Mouse (Mus musculus) subcutaneous adipose tissue, adult 2 months (tissue): ENCODE data around the gene Rp9. TPM values are rescaled to one million over a fixed set of nuclear protein-coding genes. Genes with fewer than 3 reads are reported as not detected.

Source experiments
- polyA plus RNA-seq: library from polyadenylated mRNA; depleted of rRNA; stranded (reverse); fragments of >200 nt; gene quantifications from 2 replicates; pipeline ENCODE4 v1.2.3, GENCODE M21; 2012; ENCODE audit warnings: low replicate concordance; rRNA removed

The Rp9 gene
- 24.5 and 54.4 TPM in 2 replicates for polyA plus RNA-seq

GRCm38 (mm10) chr9:22469643-22470042 is at the start of gene Rp9:
Rp9 (minus strand) TSS chr9:22469743.

GRCm38 (mm10) chr9:22475424-22475868 is 5.9 kb upstream of the Rp9 start, which contains the start of gene Bbs9:
Bbs9 (plus strand) TSS chr9:22475715.

DNA sequence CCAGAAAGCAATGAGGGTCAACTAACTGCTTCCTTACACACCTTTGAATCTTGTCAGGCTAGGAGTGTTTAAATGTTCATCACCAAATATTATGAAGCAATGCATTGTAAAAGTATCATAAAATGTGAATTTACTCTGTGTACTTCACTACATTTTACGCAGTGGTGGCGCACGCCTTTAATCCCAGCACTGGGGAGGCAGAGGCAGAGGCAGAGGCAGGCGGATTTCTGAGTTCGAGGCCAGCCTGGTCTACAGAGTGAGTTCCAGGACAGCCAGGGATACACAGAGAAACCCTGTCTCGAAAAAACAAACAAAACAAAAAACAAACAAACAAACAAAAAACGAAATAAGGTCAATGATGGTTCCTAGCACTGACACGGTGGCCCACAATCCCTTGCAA is 15.6 kb downstream of the Rp9 start, which contains the start of gene Gm17545:
TSS of gene Gm17545 (plus strand) at position 301 of the 400 bp plus-strand sequence.

DNA sequence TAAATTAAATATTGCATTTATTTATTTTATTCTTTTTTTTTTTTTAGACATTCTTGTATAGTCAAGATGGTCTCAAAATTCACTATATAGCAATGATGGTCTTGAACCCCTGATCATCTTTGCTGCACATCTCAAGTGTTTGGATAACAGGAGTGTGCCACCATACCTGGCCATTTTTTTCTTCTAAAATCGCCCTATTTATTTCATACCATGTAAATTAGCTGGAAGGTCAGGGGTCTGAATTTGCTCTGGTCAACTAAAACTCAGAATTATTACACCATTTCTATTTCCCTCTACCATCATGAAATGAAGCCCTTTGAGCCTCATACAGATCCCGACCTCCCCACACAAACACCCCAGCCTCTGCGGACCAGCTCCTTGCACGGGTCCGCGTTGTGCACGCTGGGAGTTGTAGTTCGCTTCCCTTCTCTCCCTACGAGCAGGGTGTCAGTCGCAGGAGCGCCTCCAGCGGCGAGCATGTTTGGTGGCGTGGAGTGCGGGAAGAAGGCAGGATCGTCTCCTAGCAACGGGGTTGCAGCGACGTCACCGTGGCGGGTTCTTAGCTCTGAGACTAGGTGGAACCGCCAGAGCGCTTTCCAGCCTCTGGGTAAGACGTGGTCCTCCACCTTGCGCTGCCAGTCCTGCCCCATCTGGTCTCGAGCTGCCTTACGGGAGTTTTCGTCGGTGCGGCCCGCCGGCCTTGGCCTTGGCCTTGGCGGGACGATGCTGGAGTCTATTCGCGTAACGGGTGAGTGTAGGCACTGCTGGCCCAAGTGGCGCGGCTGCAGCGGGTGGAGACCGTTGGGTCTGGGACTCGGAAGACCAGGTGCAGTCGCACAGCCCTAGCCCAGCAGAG is 58.3 kb downstream of the Rp9 start, which contains the start of gene 9530077C05Rik:
TSS of gene 9530077C05Rik (plus strand) at position 512 of the 856 bp plus-strand sequence.

DNA sequence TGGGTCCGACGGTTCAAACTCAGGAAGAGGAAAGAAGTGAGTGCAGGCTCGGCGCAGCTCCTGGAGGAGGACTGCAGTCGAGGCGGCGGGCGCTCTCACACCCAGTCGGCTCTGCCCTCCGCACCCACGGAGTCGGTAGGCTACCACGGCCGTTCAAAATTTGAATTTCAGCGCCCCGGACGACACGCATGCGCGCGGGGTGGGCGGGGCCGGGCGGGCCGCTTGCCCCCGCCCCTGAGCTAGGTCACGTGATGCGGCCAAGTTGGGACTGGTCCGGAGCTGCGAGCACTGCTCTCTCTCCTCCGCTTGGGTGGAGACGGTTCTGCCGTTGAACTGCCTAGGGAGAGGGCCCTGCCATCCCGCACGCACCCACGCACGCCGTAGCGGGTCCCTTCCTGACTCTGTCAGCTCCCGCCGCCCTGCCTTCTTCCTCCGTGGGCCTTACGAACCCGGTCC is 80.5 kb downstream of the Rp9 start, which contains the start of gene Anln:
TSS of gene Anln (minus strand) at position 168 of the 456 bp plus-strand sequence.

Other genes starting within 250 kb of the Rp9 start
- 19.3 and 20.7 TPM in 2 replicates for gene Zfp809, start 244.0 kb downstream of the Rp9 start, polyA plus RNA-seq
- gene Zfp599, start 209.8 kb downstream of the Rp9 start, polyA plus RNA-seq, result 0.04 and 0.71 TPM in 2 replicates
- gene Zfp810, start 162.1 kb downstream of the Rp9 start, polyA plus RNA-seq, result 7.9 and 8.0 TPM in 2 replicates
- 2.0 and 4.9 TPM in 2 replicates for gene Anln, start 80.6 kb downstream of the Rp9 start, polyA plus RNA-seq
- gene 9530077C05Rik, start 58.2 kb downstream of the Rp9 start, polyA plus RNA-seq, result 0.37 and 2.2 TPM in 2 replicates
- not detected in 2 replicates for gene Gm17545, start 15.5 kb downstream of the Rp9 start, polyA plus RNA-seq
- gene Bbs9, start 6.0 kb upstream of the Rp9 start, polyA plus RNA-seq, result 10.7 and 15.5 TPM in 2 replicates